Mouse (Mus musculus): Measurements from ENCODE around the gene Gprin2. TPM values are rescaled to one million over a fixed set of nuclear protein-coding genes. Genes with fewer than 3 reads are reported as not detected.

Gene Gprin2
- polyA plus RNA-seq, 1 experiment from 2014 or later, result 5.2 TPM

DNA sequence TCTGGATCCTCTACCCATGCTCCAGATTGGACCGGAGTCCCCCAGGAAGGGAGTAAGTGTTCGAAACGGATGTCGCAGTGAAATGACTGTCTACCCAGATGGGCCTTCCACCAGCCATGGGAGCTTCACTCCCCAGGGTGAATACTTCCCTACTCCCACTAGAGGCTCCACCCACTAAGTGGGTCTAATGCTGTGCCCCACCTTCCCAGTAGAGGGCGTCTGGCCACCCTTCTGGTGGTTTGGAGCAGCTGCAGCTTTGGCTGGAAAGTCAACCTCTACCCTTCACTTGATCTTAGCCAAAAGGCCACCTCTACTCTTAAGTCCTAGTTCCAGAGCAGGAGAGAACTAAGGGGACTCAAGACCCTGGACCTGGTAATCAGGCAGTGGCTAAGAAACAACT is 12.8 kb downstream of the Gprin2 start:
- no peak for ATAC-seq (ENCODE audit: low read depth)
- H3K36me3 ChIP-seq (ENCODE audit: control insufficient read depth, insufficient read depth, low read length), result no peaks in the 10 kb centered on the region
- 62% methylated on average over 5 of the region's 5 CpGs for WGBS
- no peaks in the 10 kb centered on the region for H3K27me3 ChIP-seq (ENCODE audit: control insufficient read depth, insufficient read depth, low read length)
- H3K4me3 ChIP-seq (ENCODE audit: low read depth, low read length), result no peak overlapping the region
- H3K4me1 ChIP-seq (ENCODE audit: control insufficient read depth, insufficient read depth, low read length), result no peaks in the 10 kb centered on the region
- H3K4me2 ChIP-seq (ENCODE audit: low read depth, low read length), result no peak overlapping the region
- no peak overlapping the region for H3K9ac ChIP-seq (replicated peaks; ENCODE audit: low read depth, low read length)
- no peak overlapping the region for H3K27ac ChIP-seq (ENCODE audit: low read depth, low read length)
- H3K9me3 ChIP-seq (ENCODE audit: control insufficient read depth, low read length), result no peaks in the 10 kb centered on the region

DNA sequence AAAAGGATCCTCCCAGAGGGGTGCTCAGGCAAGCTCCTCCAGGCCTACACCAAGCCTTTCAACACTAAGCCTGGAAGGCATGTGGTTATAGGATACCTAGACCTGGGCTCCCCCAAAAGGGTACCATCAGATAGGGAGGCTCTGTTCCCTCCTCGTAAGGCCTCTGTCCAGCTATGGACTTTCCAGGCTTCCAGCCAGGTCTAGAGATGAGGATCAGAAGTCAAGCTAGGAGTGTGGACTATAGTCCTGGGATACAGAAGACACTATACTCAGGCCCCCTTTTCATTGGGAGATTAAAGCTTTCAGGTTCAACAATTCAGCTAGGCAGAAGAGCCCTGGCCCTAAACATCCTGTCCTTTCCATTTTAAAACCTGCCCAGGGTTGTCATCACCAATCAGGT is 18.4 kb downstream of the Gprin2 start:
- 88% methylated on average over 1 of the region's 1 CpGs for WGBS
- no peak for ATAC-seq (ENCODE audit: low read depth)
- H3K9me3 ChIP-seq (ENCODE audit: control insufficient read depth, low read length), result no peaks in the 10 kb centered on the region

DNA sequence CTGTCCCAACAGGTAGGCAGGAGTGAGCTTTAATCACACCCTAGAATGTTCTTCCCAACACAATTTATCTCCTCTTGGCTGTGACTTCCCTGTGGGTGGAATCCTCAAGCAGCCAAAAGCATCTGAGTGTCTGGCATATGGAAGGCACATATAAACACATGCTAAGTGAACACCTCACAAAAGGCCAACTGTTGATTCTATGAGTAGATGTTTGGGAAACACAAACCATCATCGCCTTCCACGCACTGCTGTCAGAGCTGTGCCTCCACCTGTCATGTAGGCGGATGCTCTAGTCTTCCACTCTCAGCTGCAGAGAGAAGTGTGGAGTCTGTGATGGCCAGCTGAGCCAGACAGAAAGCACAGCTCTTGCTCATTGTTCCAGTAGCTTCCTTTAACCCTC is 22.1 kb downstream of the Gprin2 start:
- Histone ChIP-seq H3K4me3 (ENCODE audit: low read depth, low read length) (no peak overlapping the region), H3K9me3 (ENCODE audit: control insufficient read depth, low read length) (no peaks in the 10 kb centered on the region), H3K36me3 (ENCODE audit: control insufficient read depth, insufficient read depth, low read length) (no peaks in the 10 kb centered on the region), H3K4me1 (ENCODE audit: control insufficient read depth, insufficient read depth, low read length) (no peaks in the 10 kb centered on the region), H3K27me3 (ENCODE audit: control insufficient read depth, insufficient read depth, low read length) (no peaks in the 10 kb centered on the region), H3K9ac (replicated peaks; ENCODE audit: low read depth, low read length) (no peak overlapping the region), H3K4me2 (ENCODE audit: low read depth, low read length) (no peak overlapping the region), H3K27ac (ENCODE audit: low read depth, low read length) (no peak overlapping the region)
- no peak for ATAC-seq (ENCODE audit: low read depth)
- 95% methylated on average over 3 of the region's 3 CpGs for WGBS

More for the DNA sequence above, 18.4 kb downstream of the Gprin2 start:
- Histone ChIP-seq H3K27me3 (ENCODE audit: control insufficient read depth, insufficient read depth, low read length) (no peaks in the 10 kb centered on the region), H3K27ac (ENCODE audit: low read depth, low read length) (no peak overlapping the region), H3K36me3 (ENCODE audit: control insufficient read depth, insufficient read depth, low read length) (no peaks in the 10 kb centered on the region), H3K4me3 (ENCODE audit: low read depth, low read length) (no peak overlapping the region), H3K4me1 (ENCODE audit: control insufficient read depth, insufficient read depth, low read length) (no peaks in the 10 kb centered on the region), H3K4me2 (ENCODE audit: low read depth, low read length) (no peak overlapping the region), H3K9ac (replicated peaks; ENCODE audit: low read depth, low read length) (no peak overlapping the region)

DNA sequence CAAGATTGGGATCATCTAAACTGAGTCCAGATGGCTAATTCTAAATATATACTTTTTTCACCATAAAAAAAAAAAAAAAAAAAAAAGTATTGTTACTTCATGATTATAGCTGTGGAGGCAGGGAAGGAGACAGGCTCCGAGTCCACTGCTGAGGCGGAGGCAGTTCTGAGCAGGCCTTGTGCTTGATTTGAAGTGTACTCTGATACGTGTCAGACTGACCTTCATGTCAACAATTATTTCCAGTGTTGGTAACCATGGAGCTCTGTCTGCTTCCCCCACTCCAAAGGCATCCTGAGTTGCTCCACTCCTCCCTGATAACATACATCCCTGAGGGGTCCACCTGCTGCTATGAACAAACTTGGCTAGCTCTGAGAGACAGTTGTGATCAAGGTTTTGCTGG is 30.3 kb downstream of the Gprin2 start:
- H3K27me3 ChIP-seq (ENCODE audit: control insufficient read depth, insufficient read depth, low read length), result no peaks in the 10 kb centered on the region
- no peaks in the 10 kb centered on the region for H3K9me3 ChIP-seq (ENCODE audit: control insufficient read depth, low read length)
- no peak overlapping the region for H3K4me3 ChIP-seq (ENCODE audit: low read depth, low read length)
- no peak overlapping the region for H3K27ac ChIP-seq (ENCODE audit: low read depth, low read length)
- no peak for ATAC-seq (ENCODE audit: low read depth)
- H3K36me3 ChIP-seq (ENCODE audit: control insufficient read depth, insufficient read depth, low read length), result no peaks in the 10 kb centered on the region
- H3K4me2 ChIP-seq (ENCODE audit: low read depth, low read length), result no peak overlapping the region
- H3K9ac ChIP-seq (replicated peaks; ENCODE audit: low read depth, low read length), result no peak overlapping the region
- 87% methylated on average over 3 of the region's 3 CpGs for WGBS
- H3K4me1 ChIP-seq (ENCODE audit: control insufficient read depth, insufficient read depth, low read length), result no peaks in the 10 kb centered on the region

DNA sequence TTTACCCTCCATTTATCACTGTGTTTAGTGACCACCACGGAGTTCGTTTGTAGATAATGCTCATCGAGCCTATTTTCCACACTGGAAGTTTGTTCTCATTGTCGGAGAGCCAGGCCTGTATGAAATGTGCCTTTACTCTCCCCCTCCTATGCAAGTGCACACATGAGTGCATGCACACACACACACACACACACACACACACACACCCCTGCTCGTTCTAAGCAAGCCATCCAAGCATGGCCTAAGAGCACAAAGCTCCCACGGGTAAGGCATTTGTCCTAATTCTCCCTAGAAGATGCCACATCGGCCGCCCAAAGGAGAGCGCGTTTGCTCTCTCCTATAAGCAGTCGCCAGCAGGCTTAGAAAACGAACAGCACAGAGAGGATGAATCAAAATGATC is 45.7 kb downstream of the Gprin2 start:
- Histone ChIP-seq H3K36me3 (ENCODE audit: control insufficient read depth, insufficient read depth, low read length) (no peaks in the 10 kb centered on the region), H3K9me3 (ENCODE audit: control insufficient read depth, low read length) (no peaks in the 10 kb centered on the region), H3K27me3 (ENCODE audit: control insufficient read depth, insufficient read depth, low read length) (no peaks in the 10 kb centered on the region), H3K4me3 (ENCODE audit: low read depth, low read length) (no peak overlapping the region), H3K27ac (ENCODE audit: low read depth, low read length) (no peak overlapping the region), H3K9ac (replicated peaks; ENCODE audit: low read depth, low read length) (no peak overlapping the region), H3K4me1 (ENCODE audit: control insufficient read depth, insufficient read depth, low read length) (no peaks in the 10 kb centered on the region), H3K4me2 (ENCODE audit: low read depth, low read length) (no peak overlapping the region)
- 57% methylated on average over 12 of the region's 12 CpGs for WGBS
- no peak for ATAC-seq (ENCODE audit: low read depth)

DNA sequence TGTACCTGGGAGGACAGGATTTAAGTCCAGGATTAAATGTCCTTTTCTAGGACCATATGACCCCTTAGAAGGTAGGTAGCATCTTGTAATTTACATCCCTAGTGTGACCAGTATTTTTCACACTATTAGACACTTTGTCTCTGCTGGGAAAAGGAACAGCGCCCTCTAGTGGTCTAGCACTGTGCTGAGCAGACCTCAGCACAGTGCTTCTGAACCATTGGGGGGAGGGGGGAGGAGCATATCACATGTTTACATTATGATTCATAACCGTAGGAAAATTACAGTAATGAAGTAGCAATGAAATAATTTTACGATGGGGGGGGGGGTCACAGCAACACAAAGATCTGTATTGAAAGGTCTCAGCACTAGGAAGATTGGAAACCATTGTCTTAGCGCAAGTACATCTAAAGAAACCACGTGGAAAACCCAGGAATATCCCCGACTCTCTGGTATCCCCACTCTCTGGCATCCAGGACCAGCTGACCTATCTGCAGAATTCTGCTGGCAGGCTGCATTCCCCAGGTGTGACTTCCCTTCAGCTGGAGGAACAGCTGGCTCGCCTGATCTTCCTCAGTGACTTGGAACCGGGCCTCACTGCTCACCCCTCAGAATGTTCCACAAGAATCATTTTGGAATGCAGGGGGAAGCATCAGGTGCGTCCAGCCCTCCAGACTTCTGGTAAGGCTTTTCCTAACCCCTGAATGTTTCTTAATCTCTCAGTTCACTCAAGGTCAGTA is 46.7 kb downstream of the Gprin2 start:
- Histone ChIP-seq H3K9me3 (ENCODE audit: control insufficient read depth, low read length) (no peaks in the 10 kb centered on the region), H3K27ac (ENCODE audit: low read depth, low read length) (no peak overlapping the region), H3K9ac (replicated peaks; ENCODE audit: low read depth, low read length) (no peak overlapping the region), H3K36me3 (ENCODE audit: control insufficient read depth, insufficient read depth, low read length) (no peaks in the 10 kb centered on the region), H3K4me3 (ENCODE audit: low read depth, low read length) (no peak overlapping the region), H3K4me1 (ENCODE audit: control insufficient read depth, insufficient read depth, low read length) (no peaks in the 10 kb centered on the region), H3K27me3 (ENCODE audit: control insufficient read depth, insufficient read depth, low read length) (no peaks in the 10 kb centered on the region), H3K4me2 (ENCODE audit: low read depth, low read length) (no peak overlapping the region)
- WGBS, result 59% methylated on average over 9 of the region's 9 CpGs
- peak; percentile 86 for ATAC-seq (ENCODE audit: low read depth)

DNA sequence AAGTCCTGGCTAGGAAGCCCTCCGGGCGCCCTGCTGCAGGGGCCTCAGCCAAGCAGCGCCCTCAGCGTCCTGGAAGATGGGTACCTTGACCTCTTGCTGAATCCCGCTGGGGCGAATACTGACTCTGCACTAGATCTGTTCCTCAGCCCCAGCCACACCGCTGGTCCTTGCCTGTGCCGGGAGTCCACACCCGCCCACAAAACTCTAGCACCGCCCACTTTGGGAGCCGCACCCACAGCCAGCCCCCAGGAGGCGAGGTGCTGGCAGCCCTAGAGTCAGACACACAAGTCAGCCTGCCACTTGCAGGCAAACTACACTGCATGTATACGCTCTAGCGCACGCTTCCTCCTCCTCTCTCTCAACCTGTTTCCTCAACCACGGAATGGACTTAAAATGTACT is 49.1 kb downstream of the Gprin2 start, which contains the start of gene Npy4r:
TSS of gene Npy4r (minus strand) at position 148 of the 400 bp plus-strand sequence.
- Histone ChIP-seq H3K4me3 (ENCODE audit: low read depth, low read length) (no peak within 1 kb of the TSS), H3K27ac (ENCODE audit: low read depth, low read length) (no peak within 1 kb of the TSS), H3K36me3 (ENCODE audit: control insufficient read depth, insufficient read depth, low read length) (no peaks in the 10 kb centered on the region), H3K4me1 (ENCODE audit: control insufficient read depth, insufficient read depth, low read length) (no peaks in the 10 kb centered on the region), H3K27me3 (ENCODE audit: control insufficient read depth, insufficient read depth, low read length) (no peaks in the 10 kb centered on the region), H3K9ac (replicated peaks; ENCODE audit: low read depth, low read length) (no peak within 1 kb of the TSS), H3K9me3 (ENCODE audit: control insufficient read depth, low read length) (no peaks in the 10 kb centered on the region), H3K4me2 (ENCODE audit: low read depth, low read length) (no peak within 1 kb of the TSS)
- WGBS, result 19% methylated on average over 16 of the region's 16 CpGs
- ATAC-seq (ENCODE audit: low read depth), result no peak

DNA sequence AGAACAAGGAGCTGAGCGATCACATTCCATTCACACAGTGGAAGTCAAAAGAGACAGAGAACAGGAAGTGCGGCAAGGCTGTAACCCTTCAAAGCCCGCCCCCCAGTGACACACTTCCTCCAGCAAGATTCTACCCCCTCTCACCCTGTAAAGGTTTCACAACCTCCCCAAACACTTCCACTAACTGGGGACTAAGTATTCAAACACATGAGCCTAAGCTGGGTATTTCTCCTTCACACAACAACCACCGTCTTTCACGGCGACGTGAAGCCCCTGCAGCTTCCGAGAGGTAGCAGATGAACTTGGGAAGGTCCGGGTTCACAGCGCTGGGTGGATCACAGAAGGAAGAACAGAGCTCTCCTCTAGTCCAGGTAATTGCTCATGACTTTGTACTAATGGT is 58.5 kb downstream of the Gprin2 start:
- Histone ChIP-seq H3K36me3 (ENCODE audit: control insufficient read depth, insufficient read depth, low read length) (no peaks in the 10 kb centered on the region), H3K27me3 (ENCODE audit: control insufficient read depth, insufficient read depth, low read length) (no peaks in the 10 kb centered on the region), H3K9me3 (ENCODE audit: control insufficient read depth, low read length) (no peaks in the 10 kb centered on the region), H3K9ac (replicated peaks; ENCODE audit: low read depth, low read length) (no peak overlapping the region), H3K4me2 (ENCODE audit: low read depth, low read length) (no peak overlapping the region), H3K4me3 (ENCODE audit: low read depth, low read length) (no peak overlapping the region), H3K27ac (ENCODE audit: low read depth, low read length) (no peak overlapping the region), H3K4me1 (ENCODE audit: control insufficient read depth, insufficient read depth, low read length) (no peaks in the 10 kb centered on the region)
- ATAC-seq (ENCODE audit: low read depth), result no peak
- 88% methylated on average over 10 of the region's 10 CpGs for WGBS

DNA sequence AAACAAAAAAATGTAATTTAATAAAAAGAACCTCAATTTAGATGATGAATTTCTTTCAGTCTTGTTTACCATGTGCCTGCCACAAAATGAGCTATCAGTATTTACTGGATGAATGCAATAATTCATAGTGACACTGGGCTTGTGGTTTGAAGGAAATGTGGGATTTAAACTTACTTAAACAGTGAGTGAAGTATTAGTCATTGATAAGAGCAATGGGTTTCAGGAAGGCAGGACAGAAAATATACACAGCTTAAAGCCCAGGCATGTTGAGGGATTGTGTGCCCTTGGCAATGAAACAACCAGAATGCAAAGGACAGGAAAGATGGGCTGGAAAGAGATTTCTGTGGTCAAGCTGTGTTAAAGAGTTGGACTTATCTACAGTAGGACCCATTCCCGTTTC is 59.1 kb downstream of the Gprin2 start:
- Histone ChIP-seq H3K4me3 (ENCODE audit: low read depth, low read length) (no peak overlapping the region), H3K4me2 (ENCODE audit: low read depth, low read length) (no peak overlapping the region), H3K27ac (ENCODE audit: low read depth, low read length) (no peak overlapping the region), H3K36me3 (ENCODE audit: control insufficient read depth, insufficient read depth, low read length) (no peaks in the 10 kb centered on the region), H3K27me3 (ENCODE audit: control insufficient read depth, insufficient read depth, low read length) (no peaks in the 10 kb centered on the region), H3K9ac (replicated peaks; ENCODE audit: low read depth, low read length) (no peak overlapping the region), H3K4me1 (ENCODE audit: control insufficient read depth, insufficient read depth, low read length) (no peaks in the 10 kb centered on the region), H3K9me3 (ENCODE audit: control insufficient read depth, low read length) (no peaks in the 10 kb centered on the region)
- WGBS, result 82% methylated on average over 1 of the region's 1 CpGs
- ATAC-seq (ENCODE audit: low read depth), result no peak

Data from neural tube, embryonic 14.5 days (tissue).